Mouse (Mus musculus) heart, embryonic 12.5 days (tissue): ENCODE results near the gene Lrrc32. TPM values are rescaled to one million over a fixed set of nuclear protein-coding genes. Genes with fewer than 3 reads are reported as not detected.

Source experiments
- ATAC-seq: fragments of 200-750 bp; cut with Nextera tagmentation; 2 replicates; pipeline ENCODE4 v1.8.0; 2017; ENCODE audit warnings: moderate TSS enrichment, moderate library complexity; ENCODE audit not compliant: insufficient number of reproducible peaks, low FRiP score
- H3K27ac ChIP-seq: fragments of 300-500 bp; sonication (generic); 2 replicates; pipeline ENCODE4 v1.5.1; 2016; ENCODE audit warnings: mild to moderate bottlenecking, moderate library complexity; ENCODE audit not compliant: poor library complexity, severe bottlenecking
- H3K27me3 ChIP-seq: fragments of 300-500 bp; sonication (generic); replicated peaks from 2 replicates; pipeline ENCODE4 v1.6.1; 2016; ENCODE audit warnings: mild to moderate bottlenecking, moderate library complexity
- H3K36me3 ChIP-seq: fragments of 300-500 bp; sonication (generic); 2 replicates; pipeline ENCODE4 v1.6.1; 2016; ENCODE audit warnings: mild to moderate bottlenecking, moderate library complexity
- H3K4me1 ChIP-seq: fragments of 300-500 bp; sonication (generic); replicated peaks from 2 replicates; pipeline ENCODE4 v1.6.1; 2016; ENCODE audit warnings: mild to moderate bottlenecking
- H3K4me2 ChIP-seq: fragments of 300-500 bp; sonication (generic); 2 replicates; pipeline ENCODE4 v1.6.1; 2016; ENCODE audit warnings: mild to moderate bottlenecking, moderate library complexity
- H3K4me3 ChIP-seq: fragments of 300-500 bp; sonication (generic); 2 replicates; pipeline ENCODE4 v1.5.1; 2016; ENCODE audit warnings: mild to moderate bottlenecking
- H3K9ac ChIP-seq: fragments of 300-500 bp; sonication (generic); 2 replicates; pipeline ENCODE4 v1.6.1; 2016; ENCODE audit warnings: mild to moderate bottlenecking, moderate library complexity
- H3K9me3 ChIP-seq: fragments of 300-500 bp; sonication (generic); replicated peaks from 2 replicates; pipeline ENCODE4 v1.6.1; 2016; ENCODE audit warnings: mild to moderate bottlenecking, moderate library complexity
- WGBS: fragments of 180-500 bp; shearing (Covaris S2); methylation state at CpG from one replicate; pipeline ENCODE4 v1.1.7; 2016; 5-methylcytosine and 5-hydroxymethylcytosine counted together
- polyA plus RNA-seq: library from polyadenylated mRNA; unstranded; fragments of >200 nt; fragmentation: Nextera tagmentation; extraction: Ambion mirVana; gene quantifications from 2 replicates; pipeline ENCODE4 v1.2.1, GENCODE M21; 2016

Gene Lrrc32
- polyA plus RNA-seq, 1 experiment from 2014 or later, result 7.5 TPM

- no peak for ATAC-seq
- H3K27ac ChIP-seq, result no peak overlapping the region
These were observed 9.8 kb downstream of the Lrrc32 start for GRCm38 (mm10) chr7:98498656-98499560.

GRCm38 (mm10) chr7:98499561-98500292, 10.6 kb downstream of the Lrrc32 start:
- Histone ChIP-seq H3K9ac (0 out of 2 replicates have a peak overlapping the region, but pooled peaks have one; percentile 6), H3K4me2 (no peak overlapping the region), H3K27me3 (no peaks in the 10 kb centered on the region; the same call in 1 of the 2 replicates), H3K4me3 (no peak overlapping the region), H3K9me3 (no peaks in the 10 kb centered on the region), H3K27ac (no peak overlapping the region), H3K36me3 (peaks cover 18% of the 10 kb centered on the region; the same call in 1 of the 2 replicates), H3K4me1 (peaks cover 39% of the 10 kb centered on the region)
- no peak for ATAC-seq
- 72% methylated on average over 25 of the region's 25 CpGs for WGBS

More at GRCm38 (mm10) chr7:98498656-98499560, 9.8 kb downstream of the Lrrc32 start:
- H3K27me3 ChIP-seq, result no peaks in the 10 kb centered on the region; the same call in 1 of the 2 replicates
- no peak overlapping the region for H3K4me3 ChIP-seq
- peaks cover 18% of the 10 kb centered on the region; the same call in 1 of the 2 replicates for H3K36me3 ChIP-seq
- H3K4me2 ChIP-seq, result no peak overlapping the region
- WGBS, result 80% methylated on average over 20 of the region's 20 CpGs
- peaks cover 39% of the 10 kb centered on the region for H3K4me1 ChIP-seq
- H3K9me3 ChIP-seq, result no peaks in the 10 kb centered on the region
- H3K9ac ChIP-seq, result no peak overlapping the region

DNA sequence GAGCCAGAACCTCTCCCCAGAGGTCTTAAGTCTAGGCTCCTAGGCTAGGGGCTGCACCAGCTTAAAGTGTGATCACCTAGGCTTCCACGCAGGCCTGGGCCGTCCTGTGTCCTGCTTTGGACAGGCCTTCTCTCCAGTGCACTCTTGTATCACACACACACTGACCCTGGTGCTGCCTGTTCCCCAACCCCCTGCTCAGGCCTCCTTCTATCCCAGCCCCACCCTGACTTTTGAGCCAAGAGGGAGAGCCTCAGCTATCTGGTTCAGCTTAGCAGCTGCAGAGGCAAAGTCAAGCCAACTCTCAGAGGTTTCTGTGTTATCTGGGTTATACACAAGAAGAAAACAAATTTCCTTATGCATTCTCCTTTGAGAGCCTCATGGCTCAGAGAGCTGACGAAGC, 11.4 kb downstream of the Lrrc32 start:
- Histone ChIP-seq H3K27ac (no peak overlapping the region), H3K4me2 (no peak overlapping the region), H3K9ac (no peak overlapping the region), H3K4me1 (peaks cover 43% of the 10 kb centered on the region), H3K36me3 (peaks cover 18% of the 10 kb centered on the region; the same call in 1 of the 2 replicates), H3K4me3 (no peak overlapping the region), H3K9me3 (no peaks in the 10 kb centered on the region), H3K27me3 (no peaks in the 10 kb centered on the region; the same call in 1 of the 2 replicates)
- no peak for ATAC-seq
- WGBS, result 74% methylated on average over 3 of the region's 3 CpGs

DNA sequence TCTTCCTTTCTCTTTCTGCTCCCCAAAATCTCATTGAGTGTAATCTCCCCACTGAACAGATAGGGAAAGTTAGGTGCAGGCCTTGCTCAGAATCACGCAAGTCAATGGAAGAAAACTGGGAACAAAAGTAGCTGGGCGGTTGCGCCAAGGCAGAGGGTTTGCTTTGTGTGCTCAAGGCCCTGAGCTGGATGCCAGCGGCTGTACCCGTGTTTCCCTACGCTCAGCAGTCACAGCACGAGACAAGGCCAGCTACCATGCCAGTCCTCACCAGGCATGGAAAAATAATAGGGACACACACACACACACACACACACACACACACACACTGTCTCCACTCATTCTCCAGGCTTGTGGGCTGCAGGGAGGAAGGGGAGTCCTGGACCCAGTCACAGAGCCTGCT, 12.0 kb downstream of the Lrrc32 start:
- no peak for ATAC-seq
- peaks cover 18% of the 10 kb centered on the region; the same call in 1 of the 2 replicates for H3K36me3 ChIP-seq
- WGBS, result 93% methylated on average over 7 of the region's 7 CpGs

GRCm38 (mm10) chr7:98502921-98503320, 13.8 kb downstream of the Lrrc32 start:
- Histone ChIP-seq H3K27ac (no peak overlapping the region), H3K9ac (no peak overlapping the region), H3K27me3 (no peaks in the 10 kb centered on the region; the same call in 1 of the 2 replicates), H3K4me2 (no peak overlapping the region), H3K4me3 (no peak overlapping the region), H3K36me3 (peaks cover 17% of the 10 kb centered on the region; the same call in 1 of the 2 replicates), H3K9me3 (no peaks in the 10 kb centered on the region), H3K4me1 (peaks cover 49% of the 10 kb centered on the region)
- whole genome bisulfite sequencing, result 31% methylated on average over 5 of the region's 5 CpGs
- no peak for ATAC-seq

More for the DNA sequence above, 12.0 kb downstream of the Lrrc32 start:
- Histone ChIP-seq H3K4me3 (no peak overlapping the region), H3K9ac (no peak overlapping the region), H3K4me2 (no peak overlapping the region), H3K9me3 (no peaks in the 10 kb centered on the region), H3K4me1 (peaks cover 49% of the 10 kb centered on the region), H3K27me3 (no peaks in the 10 kb centered on the region; the same call in 1 of the 2 replicates), H3K27ac (no peak overlapping the region)

DNA sequence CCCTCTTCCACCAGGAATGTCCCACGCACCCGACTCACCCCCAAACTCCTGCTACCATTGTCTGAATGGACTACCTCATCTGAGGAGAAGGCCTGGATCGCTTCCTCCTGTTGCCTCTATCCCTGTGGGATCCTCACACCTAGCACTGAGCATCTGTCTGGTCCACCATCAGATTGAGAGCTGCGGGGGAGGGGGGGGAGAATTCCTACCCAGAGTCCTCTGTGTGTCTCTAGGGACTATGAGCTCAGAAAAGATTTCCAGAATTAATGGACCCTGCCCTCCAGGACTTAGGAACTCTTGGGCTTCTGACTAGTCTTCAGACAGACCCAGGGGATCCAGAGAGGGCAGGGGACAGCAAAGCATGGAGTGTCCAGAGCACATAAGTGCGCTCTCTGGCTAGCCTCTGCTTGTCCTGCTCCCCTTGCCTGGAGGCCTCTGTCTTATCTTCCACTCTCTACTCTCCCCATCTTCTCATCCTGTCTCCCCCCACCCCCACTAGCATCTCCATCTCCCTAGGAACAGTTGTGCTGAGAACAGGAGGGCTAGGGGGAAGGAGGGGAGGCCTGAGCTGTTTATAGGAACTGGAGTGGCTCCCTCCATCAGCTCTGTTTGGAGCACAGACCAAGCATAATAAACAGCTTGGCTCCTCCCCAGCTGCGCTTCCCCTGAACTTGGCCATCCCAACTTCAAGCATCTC, 15.0 kb downstream of the Lrrc32 start:
- peaks cover 10% of the 10 kb centered on the region; the same call in 1 of the 2 replicates for H3K36me3 ChIP-seq
- peaks cover 49% of the 10 kb centered on the region for H3K4me1 ChIP-seq
- H3K9me3 ChIP-seq, result no peaks in the 10 kb centered on the region
- H3K4me2 ChIP-seq, result no peak overlapping the region
- H3K27ac ChIP-seq, result peak overlapping the region; percentile 26; the same call in 1 of the 2 replicates
- no peak for ATAC-seq
- H3K4me3 ChIP-seq, result no peak overlapping the region
- no peak overlapping the region for H3K9ac ChIP-seq
- H3K27me3 ChIP-seq, result no peaks in the 10 kb centered on the region; the same call in 1 of the 2 replicates
- 58% methylated on average over 6 of the region's 6 CpGs for WGBS

GRCm38 (mm10) chr7:98504726-98505314, 15.7 kb downstream of the Lrrc32 start:
- H3K4me1 ChIP-seq, result peaks cover 44% of the 10 kb centered on the region
- WGBS, result 34% methylated on average over 5 of the region's 5 CpGs
- peak overlapping the region; percentile 22; the same call in 1 of the 2 replicates for H3K9ac ChIP-seq

GRCm38 (mm10) chr7:98505664-98506063, 16.6 kb downstream of the Lrrc32 start:
- no peak overlapping the region for H3K9ac ChIP-seq
- H3K9me3 ChIP-seq, result no peaks in the 10 kb centered on the region
- H3K27me3 ChIP-seq, result no peaks in the 10 kb centered on the region
- WGBS, result 26% methylated on average over 3 of the region's 3 CpGs
- H3K4me3 ChIP-seq, result no peak overlapping the region
- ATAC-seq, result no peak
- 0 out of 2 replicates have a peak, but pooled peaks cover 3% of the 10 kb centered on the region for H3K36me3 ChIP-seq
- H3K27ac ChIP-seq, result no peak overlapping the region; the same call in 1 of the 2 replicates
- peaks cover 35% of the 10 kb centered on the region for H3K4me1 ChIP-seq
- H3K4me2 ChIP-seq, result no peak overlapping the region

More at GRCm38 (mm10) chr7:98504726-98505314, 15.7 kb downstream of the Lrrc32 start:
- Histone ChIP-seq H3K36me3 (0 out of 2 replicates have a peak, but pooled peaks cover 3% of the 10 kb centered on the region), H3K9me3 (no peaks in the 10 kb centered on the region), H3K4me3 (no peak overlapping the region), H3K4me2 (no peak overlapping the region), H3K27ac (peak overlapping the region; percentile 11; the same call in 1 of the 2 replicates), H3K27me3 (no peaks in the 10 kb centered on the region; the same call in 1 of the 2 replicates)
- ATAC-seq, result no peak

GRCm38 (mm10) chr7:98510961-98511958, 22.2 kb downstream of the Lrrc32 start:
- Histone ChIP-seq H3K27ac (0 out of 2 replicates have a peak overlapping the region, but pooled peaks have one; percentile 10), H3K4me3 (no peak overlapping the region), H3K4me1 (peaks cover 14% of the 10 kb centered on the region), H3K27me3 (no peaks in the 10 kb centered on the region), H3K9ac (no peak overlapping the region), H3K36me3 (no peaks in the 10 kb centered on the region), H3K4me2 (no peak overlapping the region), H3K9me3 (0 out of 2 replicates have a peak, but pooled peaks cover 6% of the 10 kb centered on the region)
- no peak for ATAC-seq
- WGBS, result 59% methylated on average over 15 of the region's 15 CpGs
